Mouse (Mus musculus) hindbrain, embryonic 14.5 days (tissue): ENCODE measurements around the gene Mettl8. TPM values are rescaled to one million over a fixed set of nuclear protein-coding genes. Genes with fewer than 3 reads are reported as not detected.

Experiments
- ATAC-seq: fragments of 200-750 bp; cut with Nextera tagmentation; 2 replicates; pipeline ENCODE4 v1.8.0; 2017; ENCODE audit warnings: moderate number of reproducible peaks, mild to moderate bottlenecking, moderate TSS enrichment, moderate library complexity; ENCODE audit not compliant: low FRiP score
- DNase-seq: peaks from one replicate; pipeline ENCODE4 v3.0.0-alpha.2; 2015; ENCODE audit warnings: low spot score
- H3K27ac ChIP-seq: fragments of 300-500 bp; sonication (generic); 2 replicates; pipeline ENCODE4 v1.5.1; 2014; ENCODE audit warnings: mild to moderate bottlenecking, moderate library complexity
- H3K27me3 ChIP-seq: fragments of 300-500 bp; sonication (generic); 2 replicates; pipeline ENCODE4 v1.6.1; 2014; ENCODE audit warnings: mild to moderate bottlenecking, low read length, mixed read lengths; ENCODE audit not compliant: control insufficient read depth, insufficient read depth
- H3K36me3 ChIP-seq: fragments of 300-500 bp; sonication (generic); replicated peaks from 2 replicates; pipeline ENCODE4 v1.6.1; 2014; ENCODE audit not compliant: control insufficient read depth, insufficient read depth
- H3K4me1 ChIP-seq: fragments of 300-500 bp; sonication (generic); replicated peaks from 2 replicates; pipeline ENCODE4 v1.6.1; 2014; ENCODE audit warnings: antibody characterized with exemption, low read length, mixed read lengths; ENCODE audit not compliant: control insufficient read depth, insufficient read depth
- H3K4me2 ChIP-seq: fragments of 300-500 bp; sonication (generic); replicated peaks from 2 replicates; pipeline ENCODE4 v1.6.1; 2014; ENCODE audit warnings: mild to moderate bottlenecking, moderate library complexity
- H3K4me3 ChIP-seq: fragments of 300-500 bp; sonication (generic); replicated peaks from 2 replicates; pipeline ENCODE4 v1.5.1; 2014; ENCODE audit warnings: mild to moderate bottlenecking, low read length
- H3K9ac ChIP-seq: fragments of 300-500 bp; sonication (generic); 2 replicates; pipeline ENCODE4 v1.6.1; 2014
- H3K9me3 ChIP-seq: fragments of 300-500 bp; sonication (generic); 2 replicates; pipeline ENCODE4 v1.6.1; 2016; ENCODE audit warnings: low read length; ENCODE audit not compliant: control insufficient read depth
- WGBS: fragments of 180-500 bp; shearing (Covaris S2); extraction: QIAGEN DNeasy Blood & Tissue Kit; methylation state at CpG from one replicate; pipeline ENCODE4 v1.1.7; 2014; 5-methylcytosine and 5-hydroxymethylcytosine counted together
- polyA plus RNA-seq: library from polyadenylated mRNA; unstranded; fragments of >200 nt; fragmentation: Nextera tagmentation; extraction: Ambion mirVana; gene quantifications from 2 replicates; pipeline ENCODE4 v1.2.1, GENCODE M21; 2014

The Mettl8 gene
- polyA plus RNA-seq, 1 experiment from 2014 or later: 10.9 TPM

GRCm38 (mm10) chr2:71025576-71026315 is 29.6 kb downstream of the Mettl8 start:
- no peak for DNase-seq
- no peaks in the 10 kb centered on the region for H3K27me3 ChIP-seq
- no peak overlapping the region for H3K4me3 ChIP-seq
- no peaks in the 10 kb centered on the region for H3K4me1 ChIP-seq
- H3K36me3 ChIP-seq: no peaks in the 10 kb centered on the region
- H3K9ac ChIP-seq: no peak overlapping the region
- no peak for ATAC-seq
- no peak overlapping the region for H3K4me2 ChIP-seq
- H3K27ac ChIP-seq: no peak overlapping the region
- no peaks in the 10 kb centered on the region for H3K9me3 ChIP-seq
- 74% methylated on average over 12 of the region's 12 CpGs for WGBS

DNA sequence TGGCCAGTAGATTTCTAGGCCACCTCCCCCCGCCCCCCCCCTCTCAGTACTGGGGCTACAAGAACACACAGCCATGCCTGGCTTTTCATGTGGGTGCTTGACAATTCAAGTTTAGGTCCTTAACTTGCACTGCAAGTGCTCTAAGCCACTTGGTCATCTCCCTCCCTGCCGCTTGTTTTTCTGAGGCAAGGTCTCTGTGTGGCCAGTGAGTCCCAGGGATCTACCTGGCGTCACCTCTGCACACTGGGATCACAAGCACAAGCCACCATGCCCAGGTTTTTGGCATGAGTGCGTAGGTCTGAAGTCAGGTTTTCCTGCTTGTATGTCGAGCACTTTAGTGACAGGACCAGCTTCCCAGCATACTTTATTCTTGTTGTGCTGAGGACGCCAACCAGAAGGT is 31.4 kb downstream of the Mettl8 start:
- Histone ChIP-seq H3K4me3 (no peak overlapping the region), H3K36me3 (no peaks in the 10 kb centered on the region), H3K4me2 (no peak overlapping the region), H3K9me3 (no peaks in the 10 kb centered on the region), H3K4me1 (no peaks in the 10 kb centered on the region), H3K9ac (no peak overlapping the region), H3K27me3 (no peaks in the 10 kb centered on the region), H3K27ac (no peak overlapping the region)
- WGBS: 94% methylated on average over 6 of the region's 6 CpGs
- DNase-seq (no peak), ATAC-seq (no peak)

DNA sequence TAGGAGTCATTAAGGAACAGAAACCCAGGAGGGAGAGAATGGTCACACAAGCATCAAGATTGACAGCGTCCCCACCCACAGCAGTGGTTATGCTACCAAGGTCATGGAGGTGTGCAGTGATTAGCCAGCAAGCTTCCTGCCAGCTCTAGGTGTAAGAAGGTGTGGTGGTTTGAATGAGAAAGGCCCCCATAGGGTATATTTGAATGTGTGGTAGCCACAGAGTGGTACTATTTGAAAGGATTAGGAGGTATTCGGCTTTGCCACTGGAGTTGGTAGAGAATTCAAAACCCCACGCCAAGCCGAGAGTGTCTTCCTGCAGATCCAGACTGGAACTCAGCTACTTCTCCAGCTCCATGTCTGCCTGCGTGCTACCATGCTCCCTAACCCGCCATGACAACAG is 32.4 kb downstream of the Mettl8 start:
- Histone ChIP-seq H3K9ac (no peak overlapping the region), H3K9me3 (no peaks in the 10 kb centered on the region), H3K27me3 (no peaks in the 10 kb centered on the region), H3K4me3 (no peak overlapping the region), H3K4me2 (no peak overlapping the region), H3K27ac (no peak overlapping the region), H3K4me1 (no peaks in the 10 kb centered on the region), H3K36me3 (no peaks in the 10 kb centered on the region)
- ATAC-seq (no peak), DNase-seq (no peak)
- WGBS: 95% methylated on average over 6 of the region's 6 CpGs

GRCm38 (mm10) chr2:71020674-71021073 is 34.7 kb downstream of the Mettl8 start:
- no peak overlapping the region for H3K27ac ChIP-seq
- WGBS: 93% methylated on average over 8 of the region's 8 CpGs
- H3K4me3 ChIP-seq: no peak overlapping the region
- H3K9me3 ChIP-seq: no peaks in the 10 kb centered on the region
- no peaks in the 10 kb centered on the region for H3K27me3 ChIP-seq
- ATAC-seq (no peak), DNase-seq (no peak)
- no peaks in the 10 kb centered on the region for H3K4me1 ChIP-seq
- no peaks in the 10 kb centered on the region for H3K36me3 ChIP-seq
- no peak overlapping the region for H3K4me2 ChIP-seq
- H3K9ac ChIP-seq: no peak overlapping the region

DNA sequence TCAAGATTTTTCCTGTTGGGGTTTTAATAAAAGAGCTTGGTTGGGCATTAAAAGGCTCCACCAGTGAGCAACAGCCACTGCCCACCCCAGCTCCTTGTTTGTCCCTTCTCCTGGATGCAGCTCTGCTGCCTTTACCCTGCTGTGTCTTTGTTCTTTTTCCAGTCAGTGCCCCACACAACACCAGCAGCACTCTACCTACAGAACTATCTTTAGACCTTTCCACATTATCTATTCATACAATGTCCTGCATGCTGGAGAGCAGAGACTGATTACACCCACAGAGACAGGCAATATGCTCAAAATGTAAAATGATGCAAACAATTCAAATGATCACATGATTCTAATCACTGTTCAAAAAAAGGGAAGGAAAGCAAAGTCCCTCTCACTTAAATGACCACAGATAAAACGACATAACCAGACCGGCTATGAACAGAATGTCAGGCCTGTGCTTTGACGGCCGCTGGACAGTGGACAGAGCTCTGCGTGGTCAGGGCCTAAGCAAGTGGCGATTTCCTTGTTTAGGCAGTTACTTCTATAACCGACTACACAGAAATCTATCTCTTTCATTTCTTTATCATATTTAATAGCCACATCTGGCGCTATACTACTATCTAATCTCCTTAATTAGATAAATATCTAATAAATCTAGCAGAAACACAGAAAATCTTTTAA is 35.5 kb downstream of the Mettl8 start:
- no peak for ATAC-seq
- no peaks in the 10 kb centered on the region for H3K27me3 ChIP-seq
- no peak for DNase-seq
- H3K36me3 ChIP-seq: no peaks in the 10 kb centered on the region
- no peak overlapping the region for H3K4me3 ChIP-seq
- no peaks in the 10 kb centered on the region for H3K9me3 ChIP-seq
- H3K9ac ChIP-seq: peak overlapping the region; percentile 11; the same call in 1 of the 2 replicates
- no peak overlapping the region for H3K4me2 ChIP-seq
- H3K27ac ChIP-seq: peak overlapping the region; percentile 70
- WGBS: 53% methylated on average over 8 of the region's 8 CpGs
- H3K4me1 ChIP-seq: no peaks in the 10 kb centered on the region

DNA sequence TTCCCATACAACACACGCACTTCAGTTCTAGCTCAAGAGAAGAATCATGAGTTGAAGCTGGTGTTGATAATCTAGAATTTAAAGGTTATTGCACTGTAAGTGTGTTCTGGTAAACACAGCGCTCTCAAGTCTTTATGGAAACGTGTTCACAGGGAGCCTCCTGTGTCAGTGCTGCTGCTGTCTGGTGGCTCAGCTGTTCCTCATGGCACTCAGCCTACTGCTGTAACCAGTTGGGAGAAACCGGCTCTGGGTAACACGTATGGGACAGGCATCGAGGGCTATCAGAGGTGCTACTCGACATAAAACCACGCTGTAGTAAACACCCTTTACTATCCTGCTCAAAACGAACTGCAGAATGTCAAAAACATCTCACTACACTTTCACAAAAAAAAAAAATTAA is 36.1 kb downstream of the Mettl8 start:
- Histone ChIP-seq H3K27me3 (no peaks in the 10 kb centered on the region), H3K4me1 (no peaks in the 10 kb centered on the region), H3K27ac (peak overlapping the region; percentile 70), H3K4me3 (no peak overlapping the region), H3K4me2 (no peak overlapping the region), H3K9ac (peak overlapping the region; percentile 11; the same call in 1 of the 2 replicates), H3K9me3 (no peaks in the 10 kb centered on the region), H3K36me3 (no peaks in the 10 kb centered on the region)
- peak; percentile 55 for DNase-seq
- 55% methylated on average over 9 of the region's 9 CpGs for WGBS
- ATAC-seq: no peak

- Histone ChIP-seq H3K9me3 (no peaks in the 10 kb centered on the region), H3K36me3 (no peaks in the 10 kb centered on the region), H3K27me3 (no peaks in the 10 kb centered on the region), H3K4me1 (no peaks in the 10 kb centered on the region), H3K4me2 (no peak overlapping the region), H3K9ac (no peak overlapping the region), H3K4me3 (no peak overlapping the region), H3K27ac (no peak overlapping the region)
- 95% methylated on average over 7 of the region's 7 CpGs for WGBS
- no peak for DNase-seq
- ATAC-seq: no peak
These were observed 41.9 kb downstream of the Mettl8 start for GRCm38 (mm10) chr2:71013521-71013920.

GRCm38 (mm10) chr2:71011816-71012215 is 43.6 kb downstream of the Mettl8 start:
- WGBS: 96% methylated on average over 1 of the region's 1 CpGs
- Histone ChIP-seq H3K4me1 (no peaks in the 10 kb centered on the region), H3K9me3 (no peaks in the 10 kb centered on the region), H3K36me3 (no peaks in the 10 kb centered on the region), H3K27me3 (no peaks in the 10 kb centered on the region), H3K9ac (no peak overlapping the region), H3K4me2 (no peak overlapping the region), H3K4me3 (no peak overlapping the region), H3K27ac (no peak overlapping the region)
- ATAC-seq: no peak
- DNase-seq: no peak

DNA sequence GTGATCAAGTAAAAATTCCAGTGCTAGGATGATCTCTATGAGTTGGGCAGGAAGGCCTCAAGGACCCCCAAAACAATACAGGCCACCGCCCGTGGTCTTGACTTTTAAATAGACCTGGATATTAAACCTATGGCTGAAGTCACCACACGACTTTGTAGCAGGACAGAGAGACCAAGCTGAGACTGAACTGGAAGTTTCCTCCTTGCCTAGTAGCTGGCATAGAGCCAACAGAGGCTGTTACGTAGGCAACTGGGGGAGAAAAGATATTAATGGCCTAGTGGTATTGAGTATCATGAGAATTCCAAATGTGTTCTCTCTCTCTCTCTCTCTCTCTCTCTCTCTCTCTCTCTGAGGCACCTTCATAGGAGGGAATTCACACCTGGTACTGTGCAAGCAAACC is 51.0 kb downstream of the Mettl8 start:
- no peak overlapping the region for H3K9ac ChIP-seq
- no peak overlapping the region for H3K4me3 ChIP-seq
- H3K4me2 ChIP-seq: no peak overlapping the region
- no peak for ATAC-seq
- WGBS: 73% methylated on average over 4 of the region's 4 CpGs
- H3K36me3 ChIP-seq: no peaks in the 10 kb centered on the region
- H3K4me1 ChIP-seq: no peaks in the 10 kb centered on the region
- no peak overlapping the region for H3K27ac ChIP-seq
- no peaks in the 10 kb centered on the region for H3K27me3 ChIP-seq
- DNase-seq: no peak
- H3K9me3 ChIP-seq: no peaks in the 10 kb centered on the region
